Mouse (Mus musculus): Measurements from ENCODE around the gene Ninj1.

- TF ChIP-seq POLR2A (IDR thresholded peaks at IDR 0.05; ENCODE audit: low read depth, low read length) (no peak), CTCF (IDR thresholded peaks at IDR 0.05; ENCODE audit: borderline replicate concordance, insufficient read depth, low read length) (no peak)
Observed at GRCm38 (mm10) chr13:49167081-49167480, 20.2 kb upstream of the Ninj1 start.
